Mouse (Mus musculus) monocyte, adult 2 months (primary cell): ENCODE results near the gene Sycp2.
"Not testable (repeated sequence)": the region's sequence is repeated elsewhere in the genome, so short reads cannot be mapped to it uniquely, and the experiment has no call there.

Experiments
- DNase-seq, 2 experiments: peaks; one replicate each; pipeline ENCODE4 v3.0.0; 2022; ENCODE audit warnings: low spot score in 2 of 2, low read depth in 1 of 2

Sycp2 gene

GRCm38 (mm10) chr2:178414261-178415149 is 7.0 kb upstream of the Sycp2 start, which contains the start of the genes Ppp1r3d and Fam217b:
Gene Ppp1r3d (minus strand): TSS chr2:178414472.
Gene Fam217b (plus strand): TSS chr2:178414524.
- peak in 1 of 2 experiments; percentile 25 for DNase-seq

DNA sequence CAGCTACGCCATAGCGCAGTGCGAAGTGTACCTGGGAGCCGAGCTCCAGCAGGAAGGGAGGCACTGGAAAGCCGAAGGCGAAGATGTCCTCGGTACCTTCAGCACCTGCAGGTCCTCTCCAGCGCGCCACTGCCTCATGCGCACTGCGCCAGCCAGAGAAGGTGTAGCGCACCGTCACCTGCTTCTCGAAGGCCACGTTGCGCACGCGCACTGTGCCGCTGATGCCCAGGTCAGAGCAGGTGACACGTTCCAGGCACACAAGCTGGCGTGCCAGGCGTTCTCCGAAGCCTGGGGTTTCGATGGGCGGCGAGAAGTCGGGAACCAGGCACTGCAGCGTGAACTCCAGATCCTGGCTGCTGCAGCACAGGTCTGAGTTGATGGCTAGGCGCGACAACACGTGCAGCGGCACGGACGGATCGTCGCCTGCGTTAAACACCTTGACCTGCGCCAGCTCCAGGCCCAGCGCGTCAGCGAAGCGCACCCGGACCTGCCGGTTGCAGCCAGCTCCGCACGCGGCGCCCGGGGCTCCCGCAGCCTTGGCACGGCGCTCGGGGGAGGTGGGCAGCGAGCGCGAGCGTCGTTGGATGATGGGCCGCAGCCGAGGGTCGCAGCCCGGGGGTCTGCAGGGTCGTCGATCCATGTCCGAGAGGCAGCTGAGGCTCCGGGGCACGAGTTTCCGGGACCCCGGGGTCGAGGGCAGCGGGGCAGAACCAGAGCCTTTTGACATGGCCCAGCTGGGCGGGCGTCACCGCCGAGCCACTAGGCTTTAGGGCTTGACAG is 6.2 kb upstream of the Sycp2 start:
- no peak for DNase-seq

DNA sequence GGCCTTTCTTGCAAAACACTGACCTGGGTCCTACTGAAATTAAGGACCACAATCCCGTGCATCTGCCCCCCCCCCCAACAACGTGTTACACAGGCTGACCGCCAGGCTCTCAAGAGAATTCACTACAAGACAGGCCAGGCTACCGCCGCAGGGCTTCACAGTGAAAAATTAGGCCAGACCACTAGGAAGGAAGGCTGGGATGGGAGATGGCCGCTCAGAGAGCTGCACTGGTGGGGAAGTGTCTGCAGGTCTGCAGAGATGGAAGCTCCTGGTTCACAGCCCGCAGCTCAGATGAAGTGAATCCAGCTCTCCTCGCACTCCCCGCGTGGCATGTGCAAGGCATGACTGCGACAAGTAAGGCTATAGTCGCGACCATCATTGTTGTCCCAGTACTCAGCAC is 5.6 kb upstream of the Sycp2 start:
- no peak for DNase-seq

DNA sequence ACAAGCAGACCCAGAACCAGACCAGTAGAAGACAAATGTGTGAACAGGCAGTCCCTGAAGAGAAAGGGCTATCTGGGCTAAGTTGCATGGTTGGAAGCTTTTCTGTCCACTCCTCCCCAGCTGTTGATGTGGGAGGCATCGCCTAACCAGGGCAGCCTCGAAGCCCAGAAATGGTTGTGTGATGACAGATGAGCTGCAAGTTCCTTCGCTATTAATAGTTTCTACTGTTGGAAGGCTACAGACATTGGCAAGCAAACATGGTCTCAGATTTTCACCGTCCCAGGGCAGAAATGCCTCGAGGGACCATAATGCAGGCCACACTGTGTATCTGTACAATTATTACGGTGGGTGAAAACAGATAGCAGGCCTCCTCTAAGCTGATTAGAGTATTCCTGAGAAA is 5.1 kb upstream of the Sycp2 start:
- no peak for DNase-seq

DNA sequence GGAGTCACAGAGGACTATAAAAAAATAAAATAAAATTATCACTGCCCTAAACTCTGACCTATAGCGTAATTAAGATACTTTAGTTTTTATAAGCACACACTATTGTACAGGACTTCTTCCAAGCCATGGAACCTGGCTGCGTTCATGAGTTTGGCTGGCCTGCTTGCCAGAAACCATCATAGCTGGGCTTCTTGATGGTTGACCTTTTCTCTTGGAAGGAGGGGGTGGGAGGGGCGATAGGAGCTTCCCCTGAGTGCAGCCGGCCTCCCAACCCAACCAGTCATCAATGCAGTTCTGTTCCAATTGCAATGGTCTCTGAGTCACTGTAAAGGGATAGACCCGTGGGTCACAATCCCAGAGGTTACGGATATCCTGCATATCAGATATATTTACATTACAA is 2.8 kb upstream of the Sycp2 start:
- DNase-seq = no peak

DNA sequence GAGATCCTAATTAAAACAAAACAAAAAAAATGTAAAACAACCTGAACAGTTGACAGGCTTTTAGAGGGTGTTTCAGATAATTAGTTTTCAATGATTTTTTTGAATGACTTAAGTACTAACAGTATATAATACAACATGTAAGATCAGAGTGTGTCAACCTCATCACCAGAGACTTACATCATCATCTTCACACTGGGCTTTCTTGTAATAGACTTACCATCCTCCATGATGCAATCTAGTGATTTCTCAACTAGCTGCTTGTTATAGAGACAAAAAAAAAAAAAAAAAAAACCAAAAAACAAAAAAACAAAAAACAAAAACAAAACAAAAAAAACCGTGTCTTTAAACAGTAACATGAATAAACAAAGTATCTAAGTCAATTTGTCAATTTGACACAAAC is 1.5 kb upstream of the Sycp2 start:
- no peak for DNase-seq

DNA sequence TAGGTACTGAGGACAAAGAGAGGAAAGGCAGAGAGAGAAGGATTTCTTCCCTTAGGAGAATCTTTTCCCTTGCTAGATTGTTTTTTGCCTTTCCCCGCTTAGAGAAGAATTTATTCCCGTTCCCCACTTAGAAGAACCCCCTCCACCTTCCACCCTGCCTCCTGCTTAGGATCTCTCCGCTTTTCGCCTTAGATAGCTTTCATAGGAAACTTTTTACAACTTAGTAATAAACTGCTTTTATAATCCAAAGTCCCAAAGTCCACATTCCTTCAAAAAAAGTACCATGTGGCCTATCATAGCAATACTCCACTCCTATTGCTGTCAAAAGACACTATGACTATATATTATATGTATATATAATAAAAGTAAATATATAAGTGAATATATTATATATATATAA is 64.9 kb downstream of the Sycp2 start:
- no peak for DNase-seq

DNA sequence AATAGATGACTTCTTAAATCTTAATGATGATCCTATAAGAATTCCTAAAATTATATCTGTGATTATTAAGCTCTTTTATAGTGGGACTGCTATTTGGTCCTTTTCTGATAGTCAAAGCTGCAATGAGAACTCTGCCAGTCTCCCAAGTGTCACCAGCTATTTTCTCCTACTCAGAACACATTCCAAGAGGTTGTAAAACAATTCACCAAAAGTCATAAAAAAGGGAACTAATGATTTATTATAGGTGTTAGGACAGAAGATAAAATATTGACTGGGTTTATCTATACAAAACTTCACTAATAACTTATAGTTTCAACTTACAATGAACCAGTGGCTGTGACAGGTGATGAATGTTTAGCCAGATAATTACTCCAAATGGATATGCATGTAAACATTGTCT is 65.4 kb downstream of the Sycp2 start:
- DNase-seq = not testable (repeated sequence)

DNA sequence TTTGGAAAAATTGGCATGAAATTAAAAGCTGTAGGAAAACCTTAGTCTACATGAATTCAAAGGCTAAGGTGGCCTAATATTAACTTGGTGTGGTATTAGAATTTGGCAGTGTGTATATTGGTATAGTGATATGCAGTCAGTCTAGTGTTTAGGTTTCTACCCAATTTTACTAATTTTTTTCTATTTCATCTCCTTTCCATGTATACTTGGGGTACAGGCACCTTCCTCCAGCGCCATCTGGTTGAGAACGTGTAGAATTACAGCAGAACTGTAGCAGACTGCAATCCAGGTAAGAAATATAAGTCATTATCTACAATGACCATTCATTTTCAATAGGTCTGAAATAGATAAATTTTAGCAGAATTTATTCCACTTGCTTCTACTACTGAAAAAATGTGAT is 68.4 kb downstream of the Sycp2 start:
- DNase-seq = no peak

DNA sequence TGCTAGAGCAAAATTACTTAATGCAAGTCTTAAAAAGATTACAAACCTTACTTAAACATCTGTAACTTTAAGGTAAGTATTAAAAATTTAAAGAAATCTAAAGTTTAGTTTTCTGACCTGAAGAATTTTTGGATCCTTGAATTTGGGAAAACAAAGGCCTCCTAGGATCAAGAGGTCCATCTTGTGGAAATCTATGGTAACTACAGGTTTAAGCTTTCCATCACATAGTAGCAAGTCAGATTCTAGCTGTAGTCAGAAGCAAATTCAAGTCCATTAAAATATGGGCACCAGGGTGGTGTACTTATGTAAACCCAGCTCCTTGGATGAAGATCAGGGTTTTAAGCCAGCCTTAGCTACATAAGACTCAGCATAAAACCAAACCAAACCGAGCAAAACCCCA is 69.6 kb downstream of the Sycp2 start:
- no peak for DNase-seq

GRCm38 (mm10) chr2:178329986-178330385 is 77.5 kb downstream of the Sycp2 start:
- no peak for DNase-seq

- DNase-seq = no peak
Measured at GRCm38 (mm10) chr2:178329551-178329950, 77.9 kb downstream of the Sycp2 start.

DNA sequence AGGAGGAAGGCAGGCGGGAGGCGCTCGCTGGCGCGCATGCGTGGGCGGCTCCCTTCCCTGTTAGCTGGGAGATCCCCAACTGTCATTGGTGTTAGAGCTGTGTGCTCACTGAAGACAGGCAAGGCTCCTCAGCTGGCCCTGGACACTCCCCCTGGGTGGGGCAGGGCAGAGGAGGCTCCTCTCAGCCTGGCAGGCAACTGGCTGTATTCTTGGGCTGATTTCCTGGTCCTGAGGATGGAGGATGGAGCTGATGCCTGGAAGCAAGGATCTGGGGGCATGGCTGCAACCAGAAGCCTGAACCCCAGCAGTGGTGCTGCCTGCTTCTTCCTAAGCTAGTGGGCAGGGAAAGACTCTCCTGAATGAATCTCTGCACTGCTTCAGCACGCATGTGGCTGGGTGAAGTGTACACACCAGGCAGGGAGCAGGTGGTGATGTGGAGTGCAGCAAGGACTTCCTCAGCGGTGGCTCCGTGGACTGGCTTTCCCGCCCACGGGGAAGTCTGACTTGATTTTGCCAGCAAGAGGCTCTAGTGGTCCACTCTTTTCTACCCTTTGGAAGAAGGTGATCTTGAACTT is 79.9 kb downstream of the Sycp2 start:
- DNase-seq = no peak

DNA sequence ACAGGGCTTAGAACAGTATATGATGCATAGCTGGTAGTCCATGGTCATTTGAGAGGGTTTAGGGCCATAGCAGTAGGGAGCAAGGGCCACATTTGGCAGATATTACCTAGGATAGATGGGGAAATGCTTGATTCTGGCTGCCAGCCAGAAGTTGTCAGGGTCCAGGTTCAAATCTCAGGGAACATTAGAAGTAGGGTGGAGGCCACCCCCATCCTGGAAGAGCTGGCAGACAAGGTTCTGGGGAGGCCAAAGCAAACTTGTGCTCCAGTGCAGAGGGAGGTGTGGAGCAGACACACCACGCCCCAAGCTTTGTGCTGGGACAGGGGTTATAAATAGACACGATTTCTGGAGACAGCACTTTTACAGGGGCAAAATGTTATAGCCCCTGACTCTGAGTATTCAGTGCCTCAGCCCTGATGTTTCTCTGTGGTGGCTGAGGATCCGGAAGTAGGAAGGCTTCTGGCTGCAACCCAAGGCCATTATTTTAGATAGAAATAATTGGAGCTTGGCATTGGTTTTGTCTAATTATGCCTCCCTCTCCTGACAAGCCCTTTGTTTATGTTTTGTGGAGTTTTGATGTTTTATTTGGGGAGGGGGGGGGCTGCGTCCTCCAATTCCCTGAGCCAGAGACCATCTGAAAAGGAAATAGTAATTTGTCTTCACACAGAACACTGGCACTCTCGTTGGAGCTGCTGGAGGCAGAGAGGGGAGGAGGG is 80.6 kb downstream of the Sycp2 start:
- DNase-seq = no peak

GRCm38 (mm10) chr2:178326067-178326466 is 81.4 kb downstream of the Sycp2 start:
- DNase-seq = no peak

GRCm38 (mm10) chr2:178324818-178325217 is 82.7 kb downstream of the Sycp2 start:
- no peak for DNase-seq

- DNase-seq = no peak
Measured at GRCm38 (mm10) chr2:178324410-178324809, 83.1 kb downstream of the Sycp2 start.

DNA sequence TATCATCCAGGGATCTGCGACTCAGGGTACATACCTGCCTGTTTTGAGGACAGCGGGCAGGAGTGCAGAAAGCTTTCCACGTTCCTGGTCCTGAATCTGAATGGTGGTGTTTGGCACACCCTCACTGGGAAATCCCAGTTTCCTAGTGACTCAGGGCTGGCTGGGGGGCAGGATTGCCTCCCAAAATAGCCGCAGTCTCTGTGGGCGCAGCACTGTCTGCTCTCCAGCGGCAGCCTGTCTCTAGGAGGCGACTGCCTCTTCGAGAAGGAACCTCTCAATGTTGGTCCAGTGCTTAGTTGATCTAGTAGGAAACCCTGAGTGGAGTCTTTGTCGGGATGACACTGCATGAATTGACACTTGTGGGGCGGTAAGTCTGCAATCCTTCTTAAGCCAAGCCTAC is 86.2 kb downstream of the Sycp2 start:
- no peak for DNase-seq

DNA sequence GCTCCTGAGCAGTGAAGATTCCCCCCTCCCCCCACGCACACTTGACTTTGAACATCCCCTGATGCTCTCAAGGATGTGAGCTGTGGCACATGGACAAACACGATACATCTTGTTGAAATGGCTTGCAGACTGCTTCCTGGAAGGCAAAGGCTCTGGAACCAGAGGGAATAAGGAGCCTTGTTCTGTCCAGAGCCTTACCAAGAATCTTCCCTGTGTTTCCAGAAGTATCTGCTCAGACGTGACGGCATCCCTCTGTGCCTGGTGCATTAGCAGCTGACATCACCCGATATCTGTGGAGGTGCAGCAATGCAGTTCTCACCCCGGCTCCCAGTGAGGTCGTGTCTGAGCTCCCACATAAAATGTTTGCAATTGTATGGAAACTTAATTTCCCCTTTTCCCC is 87.7 kb downstream of the Sycp2 start:
- DNase-seq = no peak

- no peak for DNase-seq
Measured at GRCm38 (mm10) chr2:178316281-178316680, 91.2 kb downstream of the Sycp2 start.

- no peak for DNase-seq
Measured at GRCm38 (mm10) chr2:178313539-178313938, 93.9 kb downstream of the Sycp2 start.
